Mouse (Mus musculus): ENCODE measurements around the gene Hipk2.

DNA sequence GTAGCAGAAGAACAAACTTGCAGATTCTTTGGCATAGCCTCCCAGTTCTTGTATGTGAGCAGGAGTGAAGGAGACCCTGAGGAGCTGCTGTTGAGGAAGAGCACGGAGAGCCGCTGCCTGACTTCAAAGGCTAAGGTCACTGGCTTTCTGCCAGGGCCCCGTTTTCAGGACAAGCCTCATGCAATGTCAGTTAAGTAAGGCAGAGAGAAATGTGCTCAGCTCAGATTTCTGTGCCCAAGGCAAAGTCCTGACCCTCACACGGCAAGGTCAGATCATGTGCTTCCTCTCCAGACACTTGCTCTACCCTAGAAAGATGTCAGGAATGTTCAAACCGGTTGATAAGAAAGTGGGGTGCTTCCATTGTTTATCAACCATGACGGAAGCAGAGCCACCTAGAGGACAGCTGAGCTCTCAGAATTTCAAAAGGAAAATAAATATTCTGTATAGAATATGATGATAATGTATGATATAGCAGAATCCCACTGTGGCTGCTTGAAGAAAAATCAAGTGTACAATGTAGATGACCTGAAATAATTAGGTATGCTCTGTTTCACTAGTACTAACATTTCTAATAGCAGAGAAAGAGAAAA lies 173.1 kb downstream of the Hipk2 start:
- TF ChIP-seq POLR2A (IDR thresholded peaks at IDR 0.05; ENCODE audit: extremely low read depth, insufficient read depth, low read length) (no peak), CTCF (IDR thresholded peaks at IDR 0.05; ENCODE audit: extremely low read depth, insufficient read depth, low read length) (no peak)
